Mouse (Mus musculus) megakaryocyte, embryonic 14.5 days (primary cell): ENCODE measurements around the gene Adgrb2. TPM values are rescaled to one million over a fixed set of nuclear protein-coding genes. Genes with fewer than 3 reads are reported as not detected.

Source experiments
- H3K27me3 ChIP-seq: replicated peaks from 2 replicates; pipeline ENCODE3; 2012; ENCODE audit warnings: inconsistent platforms
- H3K36me3 ChIP-seq: replicated peaks from 2 replicates; pipeline ENCODE3; 2012; ENCODE audit warnings: low read length, inconsistent platforms, mixed read lengths
- H3K4me1 ChIP-seq: 2 replicates; pipeline ENCODE4 v1.6.1; 2012; ENCODE audit warnings: inconsistent platforms
- H3K4me3 ChIP-seq: replicated peaks from 2 replicates; pipeline ENCODE3; 2012; ENCODE audit warnings: moderate library complexity, mild to moderate bottlenecking, inconsistent platforms
- H3K9me3 ChIP-seq: 2 replicates; pipeline ENCODE4 v1.6.1; 2012; ENCODE audit warnings: inconsistent platforms
- FLI1 ChIP-seq: IDR thresholded peaks from 2 replicates; pipeline ENCODE4 v1.6.1; 2012; ENCODE audit warnings: low read length, inconsistent platforms, mixed read lengths
- GATA1 ChIP-seq: IDR thresholded peaks from 3 replicates; pipeline ENCODE4 v1.6.1; 2012; ENCODE audit warnings: mixed read lengths, low read length, inconsistent platforms, borderline replicate concordance
- polyA plus RNA-seq: library from polyadenylated mRNA; stranded (reverse); fragments of >175 nt; gene quantifications from 2 replicates; pipeline ENCODE4 v1.2.3, GENCODE M21; 2012; ENCODE audit warnings: low replicate concordance; ENCODE audit not compliant: insufficient read depth

Gene Adgrb2
- polyA plus RNA-seq, 1 experiment: 2.6 TPM

DNA sequence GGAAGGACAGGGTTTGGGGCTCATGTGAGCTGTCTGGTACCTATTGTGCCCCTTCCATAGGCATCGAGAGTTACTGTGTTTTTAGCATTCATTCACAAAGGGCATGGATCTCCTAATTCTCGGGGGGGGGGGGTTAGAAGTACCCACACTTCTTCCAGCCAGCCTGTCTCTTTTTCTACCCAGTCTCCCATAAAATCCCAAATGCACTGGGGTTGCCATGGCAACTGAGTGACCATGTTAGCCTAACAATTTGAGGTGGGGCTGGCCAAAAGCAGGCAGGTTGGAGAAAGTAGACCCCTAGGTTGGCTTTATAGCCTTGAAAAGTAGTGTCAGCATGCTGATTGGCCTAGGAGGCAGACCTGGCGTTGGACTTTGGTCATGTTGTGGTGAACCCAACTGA, 71.8 kb downstream of the Adgrb2 start:
- Histone ChIP-seq H3K27me3 (peaks cover 89% of the 10 kb centered on the region), H3K4me3 (no peak overlapping the region), H3K4me1 (no peaks in the 10 kb centered on the region), H3K36me3 (no peaks in the 10 kb centered on the region), H3K9me3 (peaks cover 8% of the 10 kb centered on the region)
- TF ChIP-seq GATA1 (no peak), FLI1 (no peak)

DNA sequence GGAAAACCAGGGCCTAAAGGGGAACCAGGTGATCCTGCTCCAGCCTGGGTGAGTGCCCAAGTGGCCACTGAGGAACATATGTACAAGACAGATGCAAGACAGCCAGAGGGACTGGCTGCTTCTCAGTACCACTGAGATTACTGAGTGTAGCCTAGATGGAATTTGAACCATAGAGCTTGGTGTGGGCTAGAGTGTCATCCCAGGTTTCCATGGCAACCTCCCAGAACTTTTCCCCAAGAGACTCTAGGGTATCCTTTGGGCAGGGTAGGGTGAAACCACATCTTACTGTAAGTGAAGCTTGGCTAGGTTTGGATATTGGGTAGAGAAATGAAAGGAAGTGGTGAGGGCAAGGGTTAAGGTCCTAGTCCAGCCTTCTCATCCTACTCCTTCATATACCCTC, 76.3 kb downstream of the Adgrb2 start:
- Histone ChIP-seq H3K27me3 (peaks cover 93% of the 10 kb centered on the region), H3K4me1 (no peaks in the 10 kb centered on the region), H3K36me3 (no peaks in the 10 kb centered on the region), H3K9me3 (no peaks in the 10 kb centered on the region), H3K4me3 (no peak overlapping the region)
- TF ChIP-seq FLI1: no peak

DNA sequence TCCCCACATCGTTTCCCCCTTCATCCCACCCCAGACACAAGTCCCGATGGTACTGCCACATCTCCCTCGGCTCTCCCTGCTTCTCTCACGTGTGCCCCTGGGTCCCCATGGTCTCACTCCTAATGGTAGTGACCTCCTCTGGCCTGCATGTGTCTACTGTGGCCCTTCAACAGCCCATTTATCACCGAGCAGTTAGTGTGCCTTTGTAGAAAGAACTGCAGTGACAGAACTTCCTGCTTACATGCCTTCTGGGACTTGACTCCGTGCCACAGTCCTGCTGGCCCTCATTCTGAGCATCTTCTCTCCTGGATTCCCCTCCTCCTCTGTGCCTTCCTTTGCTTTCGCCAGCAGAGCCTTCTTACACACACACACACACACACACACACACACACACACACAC, 78.5 kb downstream of the Adgrb2 start:
- Histone ChIP-seq H3K27me3 (peaks cover 83% of the 10 kb centered on the region), H3K4me1 (no peaks in the 10 kb centered on the region), H3K9me3 (no peaks in the 10 kb centered on the region), H3K36me3 (no peaks in the 10 kb centered on the region), H3K4me3 (no peak overlapping the region)
- TF ChIP-seq FLI1: no peak
- TF ChIP-seq GATA1: no peak

DNA sequence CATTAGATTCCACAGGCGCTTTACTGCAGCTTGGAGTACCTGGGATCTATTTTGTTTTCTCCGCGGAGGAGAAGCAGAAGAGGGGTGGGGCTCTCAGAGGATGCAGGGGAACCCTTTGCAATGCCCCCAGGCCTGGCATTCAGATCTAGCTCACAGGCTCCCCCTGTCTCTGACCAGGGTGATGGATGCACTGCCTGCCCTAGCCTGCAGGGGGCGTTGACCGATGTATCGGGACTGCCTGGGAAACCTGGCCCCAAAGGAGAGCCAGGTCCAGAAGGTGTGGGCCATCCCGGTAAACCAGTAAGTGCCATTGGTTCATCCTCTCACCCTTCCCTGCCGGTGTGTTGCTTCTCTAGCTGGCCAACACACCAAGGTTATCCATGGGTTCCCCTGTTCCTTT, 82.1 kb downstream of the Adgrb2 start:
- no peak for TF ChIP-seq FLI1
- TF ChIP-seq GATA1: no peak
- Histone ChIP-seq H3K4me3 (no peak overlapping the region), H3K9me3 (no peaks in the 10 kb centered on the region), H3K36me3 (no peaks in the 10 kb centered on the region), H3K27me3 (peaks cover 74% of the 10 kb centered on the region), H3K4me1 (no peaks in the 10 kb centered on the region)

DNA sequence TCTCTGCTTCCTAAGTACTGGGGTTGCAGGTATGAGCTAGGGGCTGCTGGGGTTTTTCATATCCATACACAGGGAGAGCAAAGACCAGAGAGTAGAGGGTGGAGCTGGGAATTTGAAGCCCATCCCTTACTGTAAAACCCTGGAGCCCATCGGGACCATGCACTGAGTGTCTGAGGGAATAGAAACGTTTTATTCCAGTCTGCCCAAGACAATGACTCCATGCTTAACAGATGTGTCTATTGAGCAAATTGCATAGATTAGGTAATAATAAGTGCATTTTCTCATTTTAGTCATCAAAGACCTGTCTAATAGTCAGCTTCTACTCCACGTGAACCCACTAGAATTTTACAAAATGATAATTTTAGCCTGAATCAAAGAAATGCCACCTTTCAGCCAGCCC, 85.9 kb downstream of the Adgrb2 start:
- H3K36me3 ChIP-seq: no peaks in the 10 kb centered on the region
- no peaks in the 10 kb centered on the region for H3K9me3 ChIP-seq
- TF ChIP-seq FLI1: no peak
- no peak for TF ChIP-seq GATA1
- H3K4me3 ChIP-seq: no peak overlapping the region
- no peaks in the 10 kb centered on the region for H3K4me1 ChIP-seq
- H3K27me3 ChIP-seq: peaks cover 77% of the 10 kb centered on the region

DNA sequence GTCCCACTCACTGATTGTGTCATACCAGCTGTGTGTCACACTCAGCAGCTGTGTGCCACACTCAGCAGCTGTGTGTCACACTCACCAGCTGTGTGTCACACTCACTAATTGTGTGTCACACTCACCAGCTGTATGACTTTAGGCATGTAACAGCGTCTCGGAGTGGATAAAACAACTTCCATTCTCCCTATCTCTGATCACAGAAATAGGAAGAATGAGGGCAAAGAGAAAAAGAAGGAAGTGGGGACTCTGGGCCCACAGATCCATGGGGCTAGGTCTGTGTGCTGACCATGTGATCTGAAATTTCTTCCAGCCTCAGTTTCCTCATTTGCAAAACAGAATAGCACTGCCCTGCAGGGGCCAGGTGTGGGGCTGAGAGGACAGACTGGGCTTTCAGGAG, 87.1 kb downstream of the Adgrb2 start:
- H3K9me3 ChIP-seq: no peaks in the 10 kb centered on the region
- no peaks in the 10 kb centered on the region for H3K4me1 ChIP-seq
- H3K4me3 ChIP-seq: no peak overlapping the region
- TF ChIP-seq GATA1 (no peak), FLI1 (no peak)
- no peaks in the 10 kb centered on the region for H3K36me3 ChIP-seq
- peaks cover 78% of the 10 kb centered on the region for H3K27me3 ChIP-seq

Other genes with a start within 250 kb of the Adgrb2 start
- 67.0 and 99.6 TPM in 2 replicates for gene Khdrbs1, start 242.6 kb upstream of the Adgrb2 start, polyA plus RNA-seq
- 14.5 and 30.1 TPM in 2 replicates for gene Ptp4a2, start 173.7 kb upstream of the Adgrb2 start, polyA plus RNA-seq
- gene Spocd1, start 55.6 kb upstream of the Adgrb2 start, polyA plus RNA-seq: 0.43 TPM in 1 of 2 replicates, not detected in the other
- 5.1 and 5.5 TPM in 2 replicates for gene Col16a1, start 63.0 kb downstream of the Adgrb2 start, polyA plus RNA-seq
- 27.1 and 33.9 TPM in 2 replicates for gene Pef1, start 117.7 kb downstream of the Adgrb2 start, polyA plus RNA-seq
- not detected in 2 replicates for gene Hcrtr1, start 154.5 kb downstream of the Adgrb2 start, polyA plus RNA-seq
- gene Tinagl1, start 190.3 kb downstream of the Adgrb2 start, polyA plus RNA-seq: 1.2 TPM in 1 of 2 replicates, not detected in the other
- gene Gm853, start 237.5 kb downstream of the Adgrb2 start, polyA plus RNA-seq: 0.11 TPM in 1 of 2 replicates, not detected in the other